Mouse (Mus musculus): ENCODE measurements at regions not wholly inside any gene's neighbourhood (a gene's known extent, or its start where the extent isn't known, plus 50 kb on each side); places are given as distances from the start of the nearest gene placed in this dataset.
A peak's percentile ranks its signal among the peaks of the same experiment; 100 is the strongest.

DNA sequence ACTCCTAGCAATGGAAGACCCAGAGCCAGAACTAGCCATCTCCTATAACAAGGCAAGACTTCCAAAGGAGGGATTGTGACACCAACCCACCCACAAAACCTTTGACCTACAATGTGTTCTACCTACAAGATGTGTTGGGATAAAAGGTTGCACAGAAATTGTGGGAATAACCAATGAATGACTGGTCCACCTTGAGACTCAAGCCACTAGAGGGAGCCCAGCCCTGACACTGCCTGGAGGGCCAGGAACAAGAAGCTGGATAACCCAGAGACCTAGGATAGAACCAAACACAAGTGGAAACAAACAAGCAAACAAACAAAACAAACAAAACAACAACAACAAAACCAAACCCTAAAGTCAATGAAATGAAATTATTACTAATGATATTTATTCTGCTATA lies 288.8 kb downstream of the Dchs2 start:
- no peak overlapping the region for H3K9ac ChIP-seq
- no peak overlapping the region for H3K4me3 ChIP-seq
- no peak overlapping the region for H3K4me2 ChIP-seq
- H3K9me3 ChIP-seq = no peaks in the 10 kb centered on the region
- no peaks in the 10 kb centered on the region for H3K36me3 ChIP-seq
- no peaks in the 10 kb centered on the region for H3K4me1 ChIP-seq
- no peak for ATAC-seq (ENCODE audit: borderline replicate concordance, extremely low read depth, low FRiP score, low TSS enrichment)
- no peaks in the 10 kb centered on the region for H3K27me3 ChIP-seq
- H3K27ac ChIP-seq = no peak overlapping the region

DNA sequence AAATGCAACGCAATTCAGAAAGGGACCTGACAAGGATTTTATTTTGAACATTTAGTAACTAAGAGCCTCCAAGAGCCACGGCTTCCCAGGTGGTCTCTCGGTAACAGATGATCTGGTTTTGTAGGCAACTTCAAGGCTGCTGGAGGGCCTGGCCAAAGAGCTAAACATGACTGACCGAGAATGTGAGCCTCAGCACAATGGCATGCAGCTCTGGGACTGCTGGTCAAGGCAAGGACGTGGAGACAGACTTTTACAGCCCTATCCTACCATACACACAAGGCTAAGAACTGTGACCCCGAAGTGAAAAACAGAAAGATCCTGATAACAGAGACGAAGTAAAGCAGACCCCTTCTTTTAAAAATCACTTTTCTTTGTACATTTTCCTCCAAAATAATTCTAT lies 296.5 kb downstream of the Dchs2 start:
- Histone ChIP-seq H3K9ac (no peak overlapping the region), H3K4me1 (no peaks in the 10 kb centered on the region), H3K4me3 (no peak overlapping the region), H3K36me3 (no peaks in the 10 kb centered on the region), H3K4me2 (no peak overlapping the region), H3K27me3 (no peaks in the 10 kb centered on the region), H3K9me3 (no peaks in the 10 kb centered on the region), H3K27ac (no peak overlapping the region)
- 59% methylated on average over 7 of the region's 7 CpGs for WGBS
- no peak for ATAC-seq (ENCODE audit: borderline replicate concordance, extremely low read depth, low FRiP score, low TSS enrichment)

- Histone ChIP-seq H3K36me3 (no peaks in the 10 kb centered on the region), H3K27ac (no peak overlapping the region), H3K27me3 (no peaks in the 10 kb centered on the region), H3K9me3 (no peaks in the 10 kb centered on the region), H3K4me1 (no peaks in the 10 kb centered on the region), H3K4me2 (no peak overlapping the region), H3K9ac (no peak overlapping the region), H3K4me3 (no peak overlapping the region)
- WGBS = 60% methylated on average over 3 of the region's 3 CpGs
- ATAC-seq (ENCODE audit: borderline replicate concordance, extremely low read depth, low FRiP score, low TSS enrichment) = no peak
Observed at GRCm38 (mm10) chr3:83429376-83429775, 301.6 kb downstream of the Dchs2 start.

DNA sequence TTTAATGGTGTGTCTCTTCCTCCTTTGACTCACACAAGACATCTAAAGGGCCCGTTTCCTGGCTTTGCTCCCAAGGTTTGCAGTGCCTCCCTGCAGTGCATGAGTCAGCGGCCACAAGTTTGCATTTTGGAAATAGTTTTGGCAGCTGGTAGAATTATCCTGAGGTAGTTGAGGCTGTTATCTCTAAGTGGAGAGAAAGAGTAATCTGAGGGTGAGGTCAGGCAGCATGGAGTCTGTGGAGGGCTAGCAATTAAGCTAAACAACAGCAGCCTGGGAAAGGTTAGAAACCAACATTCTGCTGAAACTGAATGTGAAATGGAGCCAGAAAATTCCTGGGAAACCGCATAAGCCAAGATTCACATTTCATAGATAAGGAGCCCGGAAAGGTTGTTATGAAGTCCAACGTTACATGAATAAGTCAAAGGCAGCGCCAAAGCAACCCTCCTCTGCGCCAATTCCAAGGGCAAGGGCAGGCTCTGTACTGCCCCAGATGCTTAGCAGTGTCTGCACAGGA lies 318.5 kb downstream of the Dchs2 start:
- no peak overlapping the region for H3K4me2 ChIP-seq
- no peaks in the 10 kb centered on the region for H3K27me3 ChIP-seq
- H3K36me3 ChIP-seq = no peaks in the 10 kb centered on the region
- no peak overlapping the region; the same call in 1 of the 2 replicates for H3K27ac ChIP-seq
- WGBS = 20% methylated on average over 7 of the region's 7 CpGs
- no peak overlapping the region for H3K4me3 ChIP-seq
- peaks cover 17% of the 10 kb centered on the region; the same call in 1 of the 2 replicates for H3K4me1 ChIP-seq
- H3K9me3 ChIP-seq = no peaks in the 10 kb centered on the region
- peak; percentile 84 for ATAC-seq (ENCODE audit: borderline replicate concordance, extremely low read depth, low FRiP score, low TSS enrichment)
- no peak overlapping the region for H3K9ac ChIP-seq

DNA sequence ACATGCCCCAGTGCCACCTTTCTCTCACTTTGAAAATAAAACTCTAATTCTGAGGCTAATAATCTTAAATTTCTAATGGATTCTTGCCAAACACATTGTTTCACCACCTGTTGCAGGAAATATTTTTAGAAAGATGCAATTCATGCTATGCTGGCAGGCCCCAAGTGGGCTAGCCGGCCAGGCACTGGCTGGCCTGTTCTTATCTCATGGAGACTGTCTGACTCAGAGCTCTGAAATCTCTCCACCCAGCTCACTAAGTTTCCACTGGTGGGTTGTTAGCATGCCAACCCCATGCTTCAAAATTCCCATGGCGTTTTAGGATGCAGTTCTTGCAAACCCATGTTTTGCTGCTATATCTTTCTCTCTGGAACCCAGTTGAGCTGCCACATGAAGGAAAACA lies 315.5 kb upstream of the Sfrp2 start:
- no peak for ATAC-seq (ENCODE audit: borderline replicate concordance, extremely low read depth, low FRiP score, low TSS enrichment)
- Histone ChIP-seq H3K27ac (no peak overlapping the region), H3K4me3 (no peak overlapping the region), H3K4me2 (no peak overlapping the region), H3K27me3 (no peaks in the 10 kb centered on the region), H3K9me3 (no peaks in the 10 kb centered on the region), H3K9ac (no peak overlapping the region), H3K4me1 (peaks cover 14% of the 10 kb centered on the region; the same call in 1 of the 2 replicates), H3K36me3 (no peaks in the 10 kb centered on the region)
- WGBS = 68% methylated on average over 2 of the region's 2 CpGs

GRCm38 (mm10) chr3:83451317-83451716 lies 314.8 kb upstream of the Sfrp2 start:
- Histone ChIP-seq H3K9ac (no peak overlapping the region), H3K36me3 (no peaks in the 10 kb centered on the region), H3K4me3 (no peak overlapping the region), H3K27ac (no peak overlapping the region), H3K9me3 (no peaks in the 10 kb centered on the region), H3K27me3 (no peaks in the 10 kb centered on the region), H3K4me1 (peaks cover 7% of the 10 kb centered on the region; the same call in 1 of the 2 replicates), H3K4me2 (no peak overlapping the region)
- 90% methylated on average over 3 of the region's 3 CpGs for WGBS
- no peak for ATAC-seq (ENCODE audit: borderline replicate concordance, extremely low read depth, low FRiP score, low TSS enrichment)

GRCm38 (mm10) chr3:83453462-83453861 lies 312.7 kb upstream of the Sfrp2 start:
- ATAC-seq (ENCODE audit: borderline replicate concordance, extremely low read depth, low FRiP score, low TSS enrichment) = no peak
- Histone ChIP-seq H3K36me3 (no peaks in the 10 kb centered on the region), H3K27me3 (no peaks in the 10 kb centered on the region), H3K4me1 (no peaks in the 10 kb centered on the region), H3K9ac (no peak overlapping the region), H3K9me3 (no peaks in the 10 kb centered on the region), H3K4me3 (no peak overlapping the region), H3K4me2 (no peak overlapping the region), H3K27ac (no peak overlapping the region)
- 43% methylated on average over 2 of the region's 2 CpGs for WGBS

DNA sequence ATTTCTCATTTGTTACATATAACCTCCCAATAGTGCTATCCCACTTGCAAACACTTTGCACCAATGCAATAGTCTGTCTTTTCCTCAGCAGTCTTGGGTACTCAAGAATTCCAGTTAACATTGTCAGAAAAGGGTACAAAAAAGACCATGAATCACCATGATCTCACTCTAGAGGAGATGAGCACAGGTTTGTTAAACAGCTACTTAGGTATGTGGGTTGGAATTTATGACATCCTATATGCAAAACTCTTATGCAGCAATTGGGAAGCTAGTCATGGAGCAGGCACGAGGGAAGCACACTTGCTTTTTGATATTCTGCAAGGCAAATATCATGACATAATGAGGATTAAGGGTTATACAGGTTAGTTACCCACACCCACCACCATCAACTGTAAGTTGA lies 307.7 kb upstream of the Sfrp2 start:
- H3K4me1 ChIP-seq = no peaks in the 10 kb centered on the region
- no peak overlapping the region for H3K27ac ChIP-seq
- ATAC-seq (ENCODE audit: borderline replicate concordance, extremely low read depth, low FRiP score, low TSS enrichment) = no peak
- H3K9me3 ChIP-seq = no peaks in the 10 kb centered on the region
- no peak overlapping the region for H3K9ac ChIP-seq
- no peak overlapping the region for H3K4me2 ChIP-seq
- H3K4me3 ChIP-seq = no peak overlapping the region
- no peaks in the 10 kb centered on the region for H3K36me3 ChIP-seq
- no peaks in the 10 kb centered on the region for H3K27me3 ChIP-seq
- 37% methylated on average over 1 of the region's 1 CpGs for WGBS

GRCm38 (mm10) chr3:83479251-83479650 lies 286.9 kb upstream of the Sfrp2 start:
- Histone ChIP-seq H3K4me3 (no peak overlapping the region), H3K9ac (no peak overlapping the region), H3K4me1 (no peaks in the 10 kb centered on the region), H3K9me3 (no peaks in the 10 kb centered on the region), H3K36me3 (no peaks in the 10 kb centered on the region), H3K27me3 (no peaks in the 10 kb centered on the region), H3K4me2 (no peak overlapping the region), H3K27ac (no peak overlapping the region)
- no peak for ATAC-seq (ENCODE audit: borderline replicate concordance, extremely low read depth, low FRiP score, low TSS enrichment)
- 70% methylated on average over 3 of the region's 3 CpGs for WGBS

- Histone ChIP-seq H3K36me3 (no peaks in the 10 kb centered on the region), H3K27ac (no peak overlapping the region), H3K9ac (no peak overlapping the region), H3K4me1 (no peaks in the 10 kb centered on the region), H3K9me3 (no peaks in the 10 kb centered on the region), H3K4me2 (no peak overlapping the region), H3K4me3 (no peak overlapping the region), H3K27me3 (no peaks in the 10 kb centered on the region)
- WGBS = 88% methylated on average over 1 of the region's 1 CpGs
- ATAC-seq (ENCODE audit: borderline replicate concordance, extremely low read depth, low FRiP score, low TSS enrichment) = no peak
Observed at GRCm38 (mm10) chr3:83480176-83480575, 285.9 kb upstream of the Sfrp2 start.

GRCm38 (mm10) chr3:83486192-83486716 lies 279.9 kb upstream of the Sfrp2 start:
- H3K4me3 ChIP-seq = no peak overlapping the region
- no peak overlapping the region for H3K27ac ChIP-seq
- no peak for ATAC-seq (ENCODE audit: borderline replicate concordance, extremely low read depth, low FRiP score, low TSS enrichment)
- H3K27me3 ChIP-seq = no peaks in the 10 kb centered on the region
- no peaks in the 10 kb centered on the region for H3K9me3 ChIP-seq
- H3K4me1 ChIP-seq = no peaks in the 10 kb centered on the region
- H3K9ac ChIP-seq = no peak overlapping the region
- no peak overlapping the region for H3K4me2 ChIP-seq
- WGBS = 87% methylated on average over 7 of the region's 7 CpGs
- H3K36me3 ChIP-seq = no peaks in the 10 kb centered on the region

GRCm38 (mm10) chr3:83495584-83495983 lies 270.5 kb upstream of the Sfrp2 start:
- WGBS = 12% methylated on average over 1 of the region's 1 CpGs
- H3K4me2 ChIP-seq = no peak overlapping the region
- ATAC-seq (ENCODE audit: borderline replicate concordance, extremely low read depth, low FRiP score, low TSS enrichment) = no peak

GRCm38 (mm10) chr3:83503901-83504300 lies 262.2 kb upstream of the Sfrp2 start:
- Histone ChIP-seq H3K4me1 (no peaks in the 10 kb centered on the region), H3K9me3 (no peaks in the 10 kb centered on the region), H3K27ac (no peak overlapping the region), H3K9ac (no peak overlapping the region), H3K27me3 (no peaks in the 10 kb centered on the region), H3K4me3 (no peak overlapping the region), H3K4me2 (no peak overlapping the region), H3K36me3 (no peaks in the 10 kb centered on the region)
- WGBS = 31% methylated on average over 7 of the region's 7 CpGs
- no peak for ATAC-seq (ENCODE audit: borderline replicate concordance, extremely low read depth, low FRiP score, low TSS enrichment)

More at GRCm38 (mm10) chr3:83495584-83495983, 270.5 kb upstream of the Sfrp2 start:
- no peak overlapping the region for H3K27ac ChIP-seq
- H3K4me1 ChIP-seq = no peaks in the 10 kb centered on the region
- H3K36me3 ChIP-seq = no peaks in the 10 kb centered on the region
- no peak overlapping the region for H3K9ac ChIP-seq
- no peaks in the 10 kb centered on the region for H3K27me3 ChIP-seq
- H3K4me3 ChIP-seq = no peak overlapping the region
- no peaks in the 10 kb centered on the region for H3K9me3 ChIP-seq

All from lung, embryonic 15.5 days (tissue).